Mouse (Mus musculus): ENCODE data around the gene Spred2.

Gene Spred2

GRCm38 (mm10) chr11:19923888-19924756 is at the start of gene Spred2:
Spred2 (plus strand) TSS chr11:19924375.
- peak; percentile 68 for DNase-seq (ENCODE audit: low read depth, low spot score)

- no peak for DNase-seq (ENCODE audit: low read depth, low spot score)
These were observed 48.6 kb upstream of the Spred2 start for GRCm38 (mm10) chr11:19875551-19875950.

- no peak for DNase-seq (ENCODE audit: low read depth, low spot score)
These were observed 48.2 kb upstream of the Spred2 start for GRCm38 (mm10) chr11:19875964-19876363.

GRCm38 (mm10) chr11:19877239-19877915 is 46.8 kb upstream of the Spred2 start:
- no peak for DNase-seq (ENCODE audit: low read depth, low spot score)

- DNase-seq (ENCODE audit: low read depth, low spot score), result no peak
These were observed 42.8 kb upstream of the Spred2 start for GRCm38 (mm10) chr11:19881342-19881741.

- DNase-seq (ENCODE audit: low read depth, low spot score), result no peak
These were observed 33.3 kb upstream of the Spred2 start for GRCm38 (mm10) chr11:19890700-19891406.

- no peak for DNase-seq (ENCODE audit: low read depth, low spot score)
These were observed 30.9 kb upstream of the Spred2 start for GRCm38 (mm10) chr11:19893233-19893632.

- DNase-seq (ENCODE audit: low read depth, low spot score), result no peak
These were observed 24.6 kb upstream of the Spred2 start for GRCm38 (mm10) chr11:19899621-19900020.

GRCm38 (mm10) chr11:19900712-19901111 is 23.5 kb upstream of the Spred2 start:
- DNase-seq (ENCODE audit: low read depth, low spot score), result no peak

- no peak for DNase-seq (ENCODE audit: low read depth, low spot score)
These were observed 13.0 kb upstream of the Spred2 start for GRCm38 (mm10) chr11:19911216-19911615.

GRCm38 (mm10) chr11:19912179-19912578 is 12.0 kb upstream of the Spred2 start:
- no peak for DNase-seq (ENCODE audit: low read depth, low spot score)

GRCm38 (mm10) chr11:19912661-19913060 is 11.5 kb upstream of the Spred2 start:
- no peak for DNase-seq (ENCODE audit: low read depth, low spot score)

- DNase-seq (ENCODE audit: low read depth, low spot score), result no peak
These were observed 10.4 kb upstream of the Spred2 start for GRCm38 (mm10) chr11:19913761-19914160.

GRCm38 (mm10) chr11:19917381-19918245 is 6.6 kb upstream of the Spred2 start:
- no peak for DNase-seq (ENCODE audit: low read depth, low spot score)

GRCm38 (mm10) chr11:19918246-19918540 is 6.0 kb upstream of the Spred2 start:
- no peak for DNase-seq (ENCODE audit: low read depth, low spot score)

GRCm38 (mm10) chr11:19919460-19919784 is 4.8 kb upstream of the Spred2 start:
- DNase-seq (ENCODE audit: low read depth, low spot score), result no peak

- DNase-seq (ENCODE audit: low read depth, low spot score), result peak; percentile 42
These were observed 4.1 kb upstream of the Spred2 start for GRCm38 (mm10) chr11:19919785-19920671.

GRCm38 (mm10) chr11:19921723-19922122 is 2.5 kb upstream of the Spred2 start:
- DNase-seq (ENCODE audit: low read depth, low spot score), result no peak

- DNase-seq (ENCODE audit: low read depth, low spot score), result no peak
These were observed 2.0 kb upstream of the Spred2 start for GRCm38 (mm10) chr11:19922208-19922607.

GRCm38 (mm10) chr11:19924757-19925148 is 578 bp downstream of the Spred2 start:
- no peak for DNase-seq (ENCODE audit: low read depth, low spot score)

Measured in c-Kit-negative CD71-positive TER-119-positive erythroid progenitor cells, embryonic 14.5 days (primary cell).